Mouse (Mus musculus) heart, postnatal 0 days (tissue): ENCODE data around the gene Efnb3.

Experiments
- CTCF ChIP-seq: IDR thresholded peaks from 2 replicates; pipeline ENCODE4 v1.5.1; 2016; ENCODE audit warnings: antibody characterized with exemption, control low read depth, low read depth
- EP300 ChIP-seq: IDR thresholded peaks from 2 replicates; pipeline ENCODE4 v1.6.1; 2016; ENCODE audit warnings: antibody characterized with exemption, low read depth

GRCm38 (mm10) chr11:69608525-69608924, 48.5 kb upstream of the Efnb3 start:
- TF ChIP-seq CTCF = no peak
- no peak for TF ChIP-seq EP300
